Comparison of ENCODE assay signal across 8 mouse cellular contexts in genomic region chr11:70655571-70656455, GRCm38 (mm10). TPM values are rescaled to one million over a fixed set of nuclear protein-coding genes. Genes with fewer than 3 reads are reported as not detected.
DNase-seq lines count a peak whose midpoint lies in the region; ATAC-seq and TF ChIP-seq lines count a peak whose summit lies in the region.

No protein-coding gene starts in this region.

- peak overlapping the region; percentile 45 for H3K9ac ChIP-seq in intestine, postnatal 0 days (ENCODE audit: low read depth, low read length)
- peak overlapping the region; percentile 97 for H3K9ac ChIP-seq in lung, embryonic 14.5 days

- H3K9me3 ChIP-seq in intestine, postnatal 0 days (ENCODE audit: control insufficient read depth): no peaks in the 10 kb centered on the region
- no peaks in the 10 kb centered on the region for H3K9me3 ChIP-seq in lung, embryonic 14.5 days (ENCODE audit: low read depth, low read length)

- peak; percentile 41 for DNase-seq in cerebellum, adult 11 months
- DNase-seq in cerebellum, adult 8-10 months: no peak
- peak; percentile 56 to 60 for DNase-seq in cerebellum, postnatal 25 days
- peak; percentile 99 for DNase-seq in heart, adult 11 months
- peak; percentile 77 for DNase-seq in lung, embryonic 14.5 days
- DNase-seq in ovary, postnatal 14 days (ENCODE audit: low spot score): peak; percentile 57
- DNase-seq in right cerebral cortex, adult 18-20 months: no peak

- peak overlapping the region; percentile 91 for H3K4me2 ChIP-seq in intestine, postnatal 0 days (replicated peaks; ENCODE audit: low read depth)
- H3K4me2 ChIP-seq in lung, embryonic 14.5 days: peak overlapping the region; percentile 97

- 0 out of 2 replicates have a peak, but pooled peaks have one; percentile 17 for ATAC-seq in intestine, postnatal 0 days
- ATAC-seq in lung, embryonic 14.5 days (ENCODE audit: insufficient read depth): peak; percentile 40; the same call in 1 of the 2 replicates

- no peak for TF ChIP-seq CTCF in intestine, postnatal 0 days (IDR thresholded peaks at IDR 0.05; ENCODE audit: low read depth)
- no peak for TF ChIP-seq CTCF in lung, embryonic 14.5 days (IDR thresholded peaks at IDR 0.05; ENCODE audit: low read depth)

- peak overlapping the region; percentile 99 for H3K27ac ChIP-seq in intestine, postnatal 0 days (ENCODE audit: low read depth, low read length)
- H3K27ac ChIP-seq in lung, embryonic 14.5 days (ENCODE audit: low read depth): peak overlapping the region; percentile 99

- H3K4me1 ChIP-seq in intestine, postnatal 0 days (replicated peaks; ENCODE audit: control insufficient read depth, insufficient read depth, low read length): peaks cover 13% of the 10 kb centered on the region
- peaks cover 26% of the 10 kb centered on the region for H3K4me1 ChIP-seq in lung, embryonic 14.5 days (ENCODE audit: insufficient read depth)

- 1% methylated on average over 61 of the region's 61 CpGs for WGBS in intestine, postnatal 0 days
- under 1% methylated on average over 61 of the region's 61 CpGs for WGBS in lung, embryonic 14.5 days

- H3K4me3 ChIP-seq in intestine, postnatal 0 days (ENCODE audit: low read depth, low read length): peak overlapping the region; percentile 100
- H3K4me3 ChIP-seq in lung, embryonic 14.5 days (ENCODE audit: low read depth, low read length): peak overlapping the region; percentile 100

- H3K27me3 ChIP-seq in intestine, postnatal 0 days (replicated peaks; ENCODE audit: control insufficient read depth, insufficient read depth, low read length): no peaks in the 10 kb centered on the region
- no peaks in the 10 kb centered on the region for H3K27me3 ChIP-seq in lung, embryonic 14.5 days (ENCODE audit: insufficient read depth, low read length)

- peaks cover 20% of the 10 kb centered on the region; the same call in 1 of the 2 replicates for H3K36me3 ChIP-seq in intestine, postnatal 0 days (ENCODE audit: control insufficient read depth, insufficient read depth)
- H3K36me3 ChIP-seq in lung, embryonic 14.5 days (ENCODE audit: insufficient read depth): peaks cover 34% of the 10 kb centered on the region

RNA-seq across cellular contexts. Expression of gene Eno3, which starts 1.2 kb away (rescaled TPM):
- 4.9 and 5.9 TPM in 2 replicates for polyA plus RNA-seq in intestine, postnatal 0 days (2015; fragmentation: Nextera tagmentation; extraction: Ambion mirVana)
- 12.7 and 19.6 TPM in 2 replicates for polyA plus RNA-seq in lung, embryonic 14.5 days (2014; fragmentation: Nextera tagmentation; extraction: Ambion mirVana)

RNA-seq across cellular contexts. Expression of gene Pfn1, which starts 1.4 kb away (rescaled TPM):
- 1,830 and 1,961 TPM in 2 replicates for polyA plus RNA-seq in intestine, postnatal 0 days (2015; fragmentation: Nextera tagmentation; extraction: Ambion mirVana)
- 2,124 and 2,138 TPM in 2 replicates for polyA plus RNA-seq in lung, embryonic 14.5 days (2014; fragmentation: Nextera tagmentation; extraction: Ambion mirVana)

RNA-seq across cellular contexts. Expression of gene Slc25a11, which starts 8.5 kb away (rescaled TPM):
- 192 and 210 TPM in 2 replicates for polyA plus RNA-seq in intestine, postnatal 0 days (2015; fragmentation: Nextera tagmentation; extraction: Ambion mirVana)
- 128 and 133 TPM in 2 replicates for polyA plus RNA-seq in lung, embryonic 14.5 days (2014; fragmentation: Nextera tagmentation; extraction: Ambion mirVana)

RNA-seq across cellular contexts. Expression of gene Rnf167, which starts 8.8 kb away (rescaled TPM):
- 107 TPM in 2 replicates for polyA plus RNA-seq in intestine, postnatal 0 days (2015; fragmentation: Nextera tagmentation; extraction: Ambion mirVana)
- polyA plus RNA-seq in lung, embryonic 14.5 days (2014; fragmentation: Nextera tagmentation; extraction: Ambion mirVana): 97.0 and 98.8 TPM in 2 replicates

RNA-seq across cellular contexts. Expression of gene Spag7, which starts 13.4 kb away (rescaled TPM):
- polyA plus RNA-seq in intestine, postnatal 0 days (2015; fragmentation: Nextera tagmentation; extraction: Ambion mirVana): 61.3 and 66.2 TPM in 2 replicates
- 141 and 167 TPM in 2 replicates for polyA plus RNA-seq in lung, embryonic 14.5 days (2014; fragmentation: Nextera tagmentation; extraction: Ambion mirVana)

Comparison
In these comparisons a context has a peak if more than half of its experiments do, and no peak if none do; other contexts are left out.
1. DNase-seq: peak in cerebellum, adult 11 months (single experiment), cerebellum, postnatal 25 days (2 of 2), heart, adult 11 months (single experiment), lung, embryonic 14.5 days (single experiment) and ovary, postnatal 14 days (single experiment); none in cerebellum, adult 8-10 months (single experiment) and right cerebral cortex, adult 18-20 months (single experiment).